Mouse (Mus musculus) bone marrow, adult 2 months (tissue): Measurements from ENCODE around the gene Hus1b.

Experiments used
- CTCF ChIP-seq: fragments of 200-500 bp; IDR thresholded peaks from 2 replicates; pipeline ENCODE4 v1.5.1; 2011; ENCODE audit warnings: low read length, control low read depth; ENCODE audit not compliant: control insufficient read depth, insufficient read depth
- POLR2A ChIP-seq: fragments of 200-500 bp; IDR thresholded peaks from 2 replicates; pipeline ENCODE4 v1.6.1; 2011; ENCODE audit warnings: low read depth, mild to moderate bottlenecking, control low read depth, low read length, borderline replicate concordance; ENCODE audit not compliant: control insufficient read depth

DNA sequence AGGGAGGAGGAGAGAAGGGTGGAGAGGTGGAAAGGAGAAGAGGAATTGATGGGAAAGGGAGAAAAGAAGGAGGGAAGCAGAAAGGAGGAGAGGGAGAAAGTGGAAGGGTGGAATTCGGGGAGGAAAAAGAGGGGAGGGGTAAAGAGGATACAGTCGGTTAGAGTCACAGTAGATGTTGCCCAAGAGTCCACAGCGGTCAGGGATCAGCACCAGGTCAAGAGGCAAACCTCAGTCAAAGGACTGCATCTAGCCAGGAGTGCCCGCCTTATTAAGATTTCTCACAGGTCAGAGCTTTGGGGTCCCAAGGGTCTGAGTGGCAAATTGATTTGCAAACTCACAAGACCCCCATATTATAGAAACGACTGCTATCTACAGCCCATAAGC lies 26.7 kb upstream of the Hus1b start:
- TF ChIP-seq CTCF: no peak
- TF ChIP-seq POLR2A: no peak
